Mouse (Mus musculus): Measurements from ENCODE around the gene Mdm2. TPM values are rescaled to one million over a fixed set of nuclear protein-coding genes. Genes with fewer than 3 reads are reported as not detected.
A peak's percentile ranks its signal among the peaks of the same experiment; 100 is the strongest.
"Not testable (repeated sequence)": the region's sequence is repeated elsewhere in the genome, so short reads cannot be mapped to it uniquely, and the experiment has no call there.

The Mdm2 gene
- polyA plus RNA-seq, 1 experiment from 2014 or later = 60.6 TPM

DNA sequence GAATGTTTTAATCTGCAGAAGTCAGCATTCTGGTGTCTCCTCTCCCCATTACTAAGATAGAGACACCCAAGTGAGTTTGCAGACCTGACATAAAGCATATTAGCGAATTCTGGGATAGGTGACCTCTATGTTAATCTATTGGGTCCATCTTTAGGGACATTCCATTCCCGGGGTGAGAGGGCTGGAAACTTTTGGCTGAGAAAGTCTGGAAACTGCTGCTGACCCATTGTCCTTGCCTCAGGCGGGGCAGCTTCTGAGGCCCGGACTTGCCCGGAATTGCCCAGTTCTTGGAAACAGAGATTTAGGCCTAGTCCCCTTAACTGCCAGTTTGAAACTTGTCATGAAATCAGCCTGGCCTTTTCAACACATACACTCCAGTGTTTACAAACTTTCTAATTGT is 850 bp upstream of the Mdm2 start:
- Histone ChIP-seq H3K36me3 (peaks cover 28% of the 10 kb centered on the region), H3K4me3 (peak overlapping the region; percentile 90), H3K27me3 (ENCODE audit: low read depth, poor library complexity, severe bottlenecking) (no peaks in the 10 kb centered on the region), H3K27ac (replicated peaks) (peak overlapping the region; percentile 100), H3K4me1 (peaks cover 19% of the 10 kb centered on the region), H3K9me3 (replicated peaks) (no peaks in the 10 kb centered on the region)
- 70% methylated on average over 5 of the region's 5 CpGs for WGBS
- DNase-seq (ENCODE audit: low spot score) = no peak

DNA sequence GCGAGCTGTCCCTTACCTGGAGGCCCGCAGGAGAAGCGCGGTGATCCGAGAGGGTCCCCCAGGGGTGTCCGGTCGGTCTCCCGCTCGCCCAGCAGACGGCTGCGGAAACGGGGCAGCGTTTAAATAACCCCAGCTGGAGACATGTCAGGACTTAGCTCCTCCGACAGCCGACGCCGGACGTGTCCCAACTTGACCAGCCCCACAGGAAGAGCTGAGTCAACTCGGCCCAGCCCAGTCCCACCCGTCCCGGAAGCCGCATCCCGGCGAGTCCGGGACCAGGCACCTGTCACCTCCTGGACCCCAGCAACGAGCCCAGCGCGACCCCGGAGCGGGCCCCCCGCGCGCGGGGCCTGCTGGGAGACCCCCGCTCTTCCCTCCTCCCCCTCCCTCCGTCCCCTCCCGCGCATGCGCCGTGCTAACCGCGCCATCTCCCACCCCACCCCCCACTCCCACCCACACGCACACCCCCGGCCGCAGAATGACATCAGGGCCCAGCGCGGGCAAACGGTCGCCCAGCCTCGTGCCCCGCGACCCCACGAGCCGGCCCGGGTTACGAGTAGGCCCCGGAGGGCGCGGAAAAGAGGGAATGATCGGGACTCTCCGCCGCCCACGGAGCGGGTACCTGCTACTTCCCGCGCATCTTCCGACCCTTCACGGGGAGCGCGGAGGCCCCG is 491 bp downstream of the Mdm2 start:
- Histone ChIP-seq H3K27ac (replicated peaks) (peak overlapping the region; percentile 100), H3K36me3 (peaks cover 42% of the 10 kb centered on the region), H3K4me1 (peaks cover 19% of the 10 kb centered on the region), H3K9me3 (replicated peaks) (no peaks in the 10 kb centered on the region), H3K27me3 (ENCODE audit: low read depth, poor library complexity, severe bottlenecking) (no peaks in the 10 kb centered on the region), H3K4me3 (peak overlapping the region; percentile 90)
- under 1% methylated on average over 65 of the region's 71 CpGs for WGBS
- peak; percentile 90 for DNase-seq (ENCODE audit: low spot score)

DNA sequence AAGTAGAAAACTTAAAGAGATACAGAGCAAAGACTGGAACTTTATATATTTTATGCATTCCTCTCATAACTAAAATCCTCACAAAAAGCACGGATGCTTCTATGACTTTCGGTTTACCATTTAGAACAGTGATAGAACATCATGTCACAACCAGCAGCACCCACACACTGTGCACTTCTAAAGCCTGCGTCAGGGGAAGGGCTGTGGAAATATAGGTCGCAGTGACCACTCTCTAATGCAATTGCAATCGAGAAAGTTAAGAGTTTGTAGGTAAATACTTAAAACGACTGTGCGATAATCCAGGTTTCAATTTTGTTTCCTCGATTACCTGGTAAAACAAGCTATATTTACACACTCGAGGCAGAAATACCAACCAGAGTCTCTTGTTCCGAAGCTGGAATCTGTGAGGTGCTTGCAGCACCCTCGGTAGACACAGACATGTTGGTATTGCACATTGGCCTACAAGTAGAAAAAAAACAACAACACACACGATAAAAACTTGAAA is 1.2 kb downstream of the Mdm2 start:
- Histone ChIP-seq H3K4me3 (peak overlapping the region; percentile 90), H3K27me3 (ENCODE audit: low read depth, poor library complexity, severe bottlenecking) (no peaks in the 10 kb centered on the region), H3K27ac (replicated peaks) (peak overlapping the region; percentile 100), H3K36me3 (peaks cover 49% of the 10 kb centered on the region), H3K4me1 (peaks cover 19% of the 10 kb centered on the region), H3K9me3 (replicated peaks) (no peaks in the 10 kb centered on the region)
- no peak for DNase-seq (ENCODE audit: low spot score)
- 65% methylated on average over 12 of the region's 12 CpGs for WGBS

DNA sequence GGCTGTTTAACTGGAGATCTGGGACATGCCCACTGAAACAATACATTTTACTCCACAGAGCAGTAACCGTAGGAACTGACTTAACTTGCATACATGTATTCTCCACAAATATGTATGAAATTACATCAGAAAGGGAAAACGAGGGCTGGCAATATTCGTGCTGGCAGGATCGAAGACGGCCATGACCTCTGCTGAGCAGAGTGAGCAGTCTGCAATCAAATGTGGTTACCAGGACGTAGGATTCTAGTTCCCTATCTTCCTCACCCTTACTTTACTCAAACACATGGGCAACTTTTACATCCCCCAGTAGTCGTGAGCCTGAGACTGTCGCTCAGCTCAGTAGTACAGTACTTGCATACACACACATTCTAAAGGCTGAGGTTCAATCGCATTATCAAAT is 1.7 kb downstream of the Mdm2 start:
- Histone ChIP-seq H3K27ac (replicated peaks) (no peak overlapping the region), H3K9me3 (replicated peaks) (no peaks in the 10 kb centered on the region), H3K27me3 (ENCODE audit: low read depth, poor library complexity, severe bottlenecking) (no peaks in the 10 kb centered on the region), H3K36me3 (peaks cover 54% of the 10 kb centered on the region), H3K4me1 (peaks cover 19% of the 10 kb centered on the region), H3K4me3 (peak overlapping the region; percentile 90)
- DNase-seq (ENCODE audit: low spot score) = no peak
- WGBS = 93% methylated on average over 9 of the region's 9 CpGs

DNA sequence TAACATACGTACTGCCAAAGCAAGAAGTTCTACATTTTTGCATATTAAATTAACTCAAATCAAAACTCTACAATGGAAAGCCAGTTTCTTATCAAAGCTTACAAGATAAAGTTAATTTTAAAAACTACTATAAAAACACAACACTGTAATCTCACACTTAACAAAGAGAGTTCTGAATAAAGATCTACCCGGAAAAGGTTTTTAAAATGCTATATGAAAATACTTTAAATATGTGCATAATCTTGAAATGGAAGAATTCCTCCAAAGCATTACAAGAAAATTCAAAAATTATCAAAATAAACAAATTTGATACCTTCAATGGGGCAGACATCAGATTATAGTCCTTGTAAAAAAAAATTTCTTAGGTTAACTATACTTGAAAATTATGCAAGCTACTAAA is 2.2 kb downstream of the Mdm2 start:
- Histone ChIP-seq H3K36me3 (peaks cover 59% of the 10 kb centered on the region), H3K27me3 (ENCODE audit: low read depth, poor library complexity, severe bottlenecking) (no peaks in the 10 kb centered on the region), H3K4me1 (peaks cover 19% of the 10 kb centered on the region), H3K27ac (replicated peaks) (no peak overlapping the region), H3K4me3 (no peak overlapping the region), H3K9me3 (replicated peaks) (no peaks in the 10 kb centered on the region)
- WGBS = 96% methylated on average over 2 of the region's 2 CpGs
- no peak for DNase-seq (ENCODE audit: low spot score)

DNA sequence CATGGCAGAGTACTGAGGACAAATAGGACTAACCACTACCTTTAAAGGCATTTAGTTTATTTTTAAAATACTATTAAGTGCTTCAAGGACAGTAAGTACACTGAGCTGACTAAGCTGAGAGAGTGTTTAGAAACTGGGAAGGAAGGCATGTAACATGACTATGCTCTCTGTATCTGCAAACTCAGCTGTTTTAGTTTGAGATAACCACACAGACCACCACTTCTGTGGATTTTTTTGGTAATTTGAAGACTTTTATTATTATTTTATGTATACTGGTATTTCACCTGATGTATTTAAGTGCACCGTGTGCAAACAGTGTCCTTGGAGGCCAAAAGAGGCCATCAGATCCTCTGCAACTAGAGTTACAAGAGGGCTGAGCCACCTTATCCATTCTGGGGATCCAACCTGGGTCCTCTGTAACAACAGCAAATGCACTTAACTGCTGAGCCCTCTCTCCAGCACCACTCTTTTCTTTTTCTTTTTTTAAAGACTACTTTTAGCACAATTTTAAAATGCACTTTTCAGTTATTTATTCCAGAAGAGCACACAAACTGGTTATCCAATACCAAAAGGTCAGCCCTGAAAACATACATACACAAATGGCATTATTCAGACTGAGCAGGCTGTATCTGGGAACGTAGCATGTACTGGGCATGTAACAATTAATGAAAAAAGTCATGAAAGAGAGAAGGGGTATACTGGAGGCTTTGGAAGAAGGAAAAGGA is 3.3 kb downstream of the Mdm2 start:
- H3K9me3 ChIP-seq (replicated peaks) = no peaks in the 10 kb centered on the region
- H3K27ac ChIP-seq (replicated peaks) = no peak overlapping the region
- WGBS = 90% methylated on average over 2 of the region's 2 CpGs
- no peak overlapping the region for H3K4me3 ChIP-seq
- H3K27me3 ChIP-seq (ENCODE audit: low read depth, poor library complexity, severe bottlenecking) = no peaks in the 10 kb centered on the region
- peaks cover 19% of the 10 kb centered on the region for H3K4me1 ChIP-seq
- DNase-seq (ENCODE audit: low spot score) = no peak
- peaks cover 70% of the 10 kb centered on the region for H3K36me3 ChIP-seq

DNA sequence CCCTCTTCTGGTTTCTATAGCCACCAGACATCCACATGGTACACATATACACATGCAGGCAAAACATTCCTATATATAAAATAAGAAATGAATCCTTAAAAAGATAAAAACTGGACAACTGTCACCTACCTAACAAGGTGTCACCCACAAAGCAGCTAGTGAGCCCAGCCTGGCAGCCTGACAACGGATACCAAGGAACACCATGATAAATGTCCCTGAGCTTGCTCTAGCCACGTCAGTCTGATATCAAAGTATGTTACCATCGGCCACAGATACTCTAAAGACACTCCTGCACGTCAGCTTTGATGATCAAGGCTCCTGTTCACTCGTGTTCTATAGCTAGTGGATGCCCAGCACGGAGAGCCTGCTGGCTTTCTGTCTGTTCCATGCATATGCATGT is 4.1 kb downstream of the Mdm2 start:
- Histone ChIP-seq H3K27me3 (ENCODE audit: low read depth, poor library complexity, severe bottlenecking) (no peaks in the 10 kb centered on the region), H3K9me3 (replicated peaks) (no peaks in the 10 kb centered on the region), H3K36me3 (peaks cover 78% of the 10 kb centered on the region), H3K4me1 (peaks cover 17% of the 10 kb centered on the region), H3K27ac (replicated peaks) (no peak overlapping the region), H3K4me3 (no peak overlapping the region)
- DNase-seq (ENCODE audit: low spot score) = no peak
- WGBS = 94% methylated on average over 6 of the region's 6 CpGs

DNA sequence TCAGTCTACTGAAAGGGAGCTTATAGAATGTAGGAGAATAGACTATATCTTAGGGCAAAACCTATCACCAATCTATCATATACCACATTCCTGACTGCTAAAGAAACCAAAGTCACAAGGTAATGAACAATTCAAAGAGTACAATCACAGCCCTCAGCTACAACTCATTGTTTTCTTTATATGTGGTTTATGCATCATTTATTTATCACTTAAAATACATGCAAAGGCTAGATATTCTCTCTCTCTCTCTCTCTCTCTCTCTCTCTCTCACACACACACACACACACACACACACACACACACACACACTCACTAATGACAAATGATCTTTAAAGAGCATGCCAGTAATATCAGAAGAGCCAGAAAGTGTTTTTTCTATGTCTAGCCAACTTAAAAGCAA is 4.8 kb downstream of the Mdm2 start:
- Histone ChIP-seq H3K4me3 (no peak overlapping the region), H3K4me1 (peaks cover 12% of the 10 kb centered on the region), H3K9me3 (replicated peaks) (no peaks in the 10 kb centered on the region), H3K27ac (replicated peaks) (no peak overlapping the region), H3K36me3 (peaks cover 84% of the 10 kb centered on the region), H3K27me3 (ENCODE audit: low read depth, poor library complexity, severe bottlenecking) (no peaks in the 10 kb centered on the region)
- no peak for DNase-seq (ENCODE audit: low spot score)

DNA sequence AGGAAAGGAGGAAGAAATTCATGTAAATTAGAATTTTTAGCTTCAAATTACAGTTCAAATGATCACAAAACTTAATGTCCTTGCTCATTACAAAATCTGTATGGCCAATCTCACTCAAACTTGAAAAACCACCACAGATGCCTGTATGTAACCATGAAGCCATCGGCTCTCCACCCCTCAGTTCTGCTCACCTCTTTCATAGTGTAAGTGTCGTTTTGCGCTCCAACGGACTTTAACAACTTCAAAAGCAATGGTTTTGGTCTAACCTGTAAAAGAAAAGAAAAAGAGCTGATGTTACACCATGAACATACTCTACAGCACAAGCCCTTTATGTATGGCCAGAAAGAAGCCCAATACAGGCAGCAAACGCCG is 5.6 kb downstream of the Mdm2 start:
- H3K9me3 ChIP-seq (replicated peaks) = no peaks in the 10 kb centered on the region
- H3K27ac ChIP-seq (replicated peaks) = no peak overlapping the region
- H3K4me3 ChIP-seq = no peak overlapping the region
- peaks cover 12% of the 10 kb centered on the region for H3K4me1 ChIP-seq
- H3K36me3 ChIP-seq = peaks cover 93% of the 10 kb centered on the region
- no peak for DNase-seq (ENCODE audit: low spot score)
- 96% methylated on average over 6 of the region's 6 CpGs for WGBS
- no peaks in the 10 kb centered on the region for H3K27me3 ChIP-seq (ENCODE audit: low read depth, poor library complexity, severe bottlenecking)

DNA sequence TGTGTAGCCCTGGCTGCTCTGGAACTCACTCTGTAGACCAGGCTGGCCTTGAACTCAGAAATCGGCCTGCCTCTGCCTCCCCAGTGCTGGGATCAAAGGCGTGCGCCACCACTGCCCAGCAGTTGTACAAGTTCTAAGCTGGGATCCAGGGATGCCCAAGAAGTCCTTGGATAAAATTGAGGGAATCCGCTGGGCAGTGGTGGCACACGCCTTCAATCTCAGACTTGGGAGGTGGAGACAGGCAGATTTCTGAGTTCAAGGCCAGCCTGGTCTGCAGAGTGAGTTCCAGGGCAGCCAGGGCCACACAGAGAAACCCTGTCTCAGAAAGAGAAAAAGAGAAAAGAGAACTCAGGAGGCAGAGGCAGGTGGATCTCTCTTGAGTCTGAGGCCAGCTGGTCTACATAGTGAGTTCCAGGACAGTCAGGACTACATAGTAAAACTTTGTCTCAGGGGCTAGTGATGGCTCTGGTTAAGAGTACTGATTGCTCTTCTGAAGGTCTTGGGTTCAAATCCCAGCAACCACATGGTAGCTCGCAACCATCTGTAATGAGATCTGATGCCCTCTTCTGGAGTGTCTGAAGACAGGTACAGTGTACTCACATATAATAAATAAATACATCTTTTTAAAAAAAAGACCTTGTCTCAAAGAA is 6.1 kb downstream of the Mdm2 start:
- WGBS = 99% methylated on average over 6 of the region's 6 CpGs
- peaks cover 98% of the 10 kb centered on the region for H3K36me3 ChIP-seq
- H3K4me1 ChIP-seq; H3K27ac ChIP-seq (replicated peaks); DNase-seq (ENCODE audit: low spot score); H3K4me3 ChIP-seq; H3K27me3 ChIP-seq (ENCODE audit: low read depth, poor library complexity, severe bottlenecking); H3K9me3 ChIP-seq (replicated peaks): not testable (repeated sequence)

DNA sequence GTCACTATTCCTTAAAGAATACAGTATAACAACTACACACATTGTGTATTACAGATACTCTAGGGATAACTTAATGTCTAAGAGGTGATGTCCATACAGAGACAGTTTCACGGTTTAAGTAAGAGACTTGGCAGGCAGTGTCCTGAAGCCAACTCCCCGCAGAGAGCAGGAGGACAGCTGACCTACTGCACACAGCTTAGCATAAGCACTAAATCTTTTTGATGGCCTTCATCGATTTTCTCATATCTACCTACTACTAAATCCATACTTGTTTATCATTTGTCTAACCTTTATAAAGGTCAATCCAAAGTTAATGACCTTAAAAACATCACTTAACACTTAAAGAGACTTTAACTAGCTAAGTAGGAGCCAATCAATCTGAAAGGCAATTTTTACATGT is 7.1 kb downstream of the Mdm2 start:
- Histone ChIP-seq H3K4me3 (no peak overlapping the region), H3K4me1 (no peaks in the 10 kb centered on the region), H3K27me3 (ENCODE audit: low read depth, poor library complexity, severe bottlenecking) (no peaks in the 10 kb centered on the region), H3K9me3 (replicated peaks) (no peaks in the 10 kb centered on the region), H3K27ac (replicated peaks) (no peak overlapping the region), H3K36me3 (peaks cover 100% of the 10 kb centered on the region)
- 97% methylated on average over 3 of the region's 3 CpGs for WGBS
- DNase-seq (ENCODE audit: low spot score) = no peak

DNA sequence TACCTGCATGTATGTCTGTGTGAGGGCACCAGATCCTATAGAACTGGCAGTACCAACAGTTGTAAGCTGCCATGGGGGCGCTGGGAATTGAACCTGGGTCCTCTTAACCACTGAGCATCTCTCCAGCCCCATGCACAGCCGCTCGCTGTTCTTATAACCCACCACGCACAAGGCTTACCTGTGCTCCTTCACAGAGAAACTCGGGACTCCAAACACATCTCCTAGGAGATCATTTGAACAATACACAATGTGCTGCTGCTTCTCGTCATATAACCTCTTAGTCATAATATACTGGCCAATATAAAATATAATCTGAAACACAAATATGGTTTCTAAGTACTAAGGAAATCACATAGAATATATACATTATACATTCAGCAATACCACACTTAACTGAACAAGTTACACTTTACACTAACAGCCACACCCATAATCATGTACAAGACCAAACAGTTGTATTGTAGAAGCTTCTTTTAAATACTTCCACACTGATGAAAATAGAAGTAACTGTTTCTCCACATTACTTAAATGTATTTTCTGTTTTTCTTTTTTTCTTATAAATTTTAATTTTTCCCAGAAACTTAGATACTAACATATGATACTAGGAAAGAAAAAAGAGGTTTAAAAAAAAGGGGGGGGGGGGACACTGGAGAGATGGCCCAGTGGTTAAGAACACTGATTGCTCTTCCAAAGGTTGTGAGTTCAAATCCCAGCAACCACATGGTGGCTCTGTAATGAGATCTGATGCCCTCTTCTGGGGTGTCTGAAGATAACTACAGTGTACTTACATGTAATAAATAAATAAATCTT is 8.3 kb downstream of the Mdm2 start:
- Histone ChIP-seq H3K9me3 (replicated peaks) (no peaks in the 10 kb centered on the region), H3K36me3 (peaks cover 100% of the 10 kb centered on the region), H3K27ac (replicated peaks) (no peak overlapping the region), H3K27me3 (ENCODE audit: low read depth, poor library complexity, severe bottlenecking) (no peaks in the 10 kb centered on the region), H3K4me1 (no peaks in the 10 kb centered on the region), H3K4me3 (no peak overlapping the region)
- 93% methylated on average over 6 of the region's 6 CpGs for WGBS
- DNase-seq (ENCODE audit: low spot score) = no peak
